Mouse (Mus musculus) kidney, postnatal 25 days (tissue): ENCODE measurements around the gene Zfp654.
A peak's percentile ranks its signal among the peaks of the same experiment; 100 is the strongest.

Experiments used
- DNase-seq, 2 experiments: peaks; one replicate each; pipeline ENCODE4 v3.0.0; 2021; ENCODE audit warnings: mixed read lengths in 2 of 2

The Zfp654 gene

DNA sequence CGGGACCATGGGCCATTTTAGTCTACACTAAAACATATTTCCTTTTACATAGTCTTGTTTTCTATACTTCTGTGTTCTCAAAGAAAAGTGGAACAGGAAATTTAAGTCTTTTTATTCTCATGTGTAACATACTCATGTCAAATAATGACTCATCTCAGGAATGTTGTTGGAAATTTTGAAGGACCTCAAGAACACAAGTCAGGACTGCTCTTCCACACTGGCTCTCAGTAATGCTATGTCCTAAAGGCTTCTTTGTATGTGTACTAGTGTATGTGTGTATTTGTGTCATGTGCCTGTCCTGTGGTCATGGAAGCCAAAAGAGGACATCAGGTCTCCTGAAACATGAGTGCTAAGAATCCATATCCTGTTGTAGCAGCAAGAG, 92.2 kb downstream of the Zfp654 start:
- no peak for DNase-seq

DNA sequence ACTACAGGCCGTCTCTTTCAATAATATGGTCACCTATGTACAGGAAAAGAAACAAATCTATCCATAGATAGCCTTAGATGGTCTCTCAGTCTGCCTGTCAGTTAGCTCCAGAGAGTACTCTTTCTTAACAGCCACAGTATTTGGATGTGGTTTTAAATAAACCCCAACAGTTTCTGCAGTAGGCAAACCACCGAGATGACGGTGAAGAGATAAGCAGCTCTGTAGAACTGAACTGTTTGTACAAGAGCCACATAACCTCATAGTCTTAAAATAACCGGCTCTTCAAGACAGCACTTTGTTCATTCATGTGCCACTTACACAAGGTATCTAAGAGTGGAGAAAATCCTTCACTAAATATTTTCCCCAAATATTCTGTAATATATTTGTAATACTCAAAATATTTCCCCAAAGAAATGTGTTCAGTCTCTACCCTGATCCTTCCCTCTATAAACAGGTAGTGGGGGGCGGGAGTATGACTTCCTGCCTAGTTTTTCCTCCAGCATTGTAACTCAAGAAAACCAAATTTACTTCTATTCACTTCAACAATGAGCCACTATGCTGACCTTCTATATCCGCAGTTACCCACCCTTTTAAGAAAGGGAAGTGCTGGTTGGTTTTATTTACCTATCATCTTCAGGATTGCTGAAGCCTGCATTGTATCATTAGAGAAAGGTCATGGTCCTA, 92.7 kb downstream of the Zfp654 start:
- DNase-seq = no peak

DNA sequence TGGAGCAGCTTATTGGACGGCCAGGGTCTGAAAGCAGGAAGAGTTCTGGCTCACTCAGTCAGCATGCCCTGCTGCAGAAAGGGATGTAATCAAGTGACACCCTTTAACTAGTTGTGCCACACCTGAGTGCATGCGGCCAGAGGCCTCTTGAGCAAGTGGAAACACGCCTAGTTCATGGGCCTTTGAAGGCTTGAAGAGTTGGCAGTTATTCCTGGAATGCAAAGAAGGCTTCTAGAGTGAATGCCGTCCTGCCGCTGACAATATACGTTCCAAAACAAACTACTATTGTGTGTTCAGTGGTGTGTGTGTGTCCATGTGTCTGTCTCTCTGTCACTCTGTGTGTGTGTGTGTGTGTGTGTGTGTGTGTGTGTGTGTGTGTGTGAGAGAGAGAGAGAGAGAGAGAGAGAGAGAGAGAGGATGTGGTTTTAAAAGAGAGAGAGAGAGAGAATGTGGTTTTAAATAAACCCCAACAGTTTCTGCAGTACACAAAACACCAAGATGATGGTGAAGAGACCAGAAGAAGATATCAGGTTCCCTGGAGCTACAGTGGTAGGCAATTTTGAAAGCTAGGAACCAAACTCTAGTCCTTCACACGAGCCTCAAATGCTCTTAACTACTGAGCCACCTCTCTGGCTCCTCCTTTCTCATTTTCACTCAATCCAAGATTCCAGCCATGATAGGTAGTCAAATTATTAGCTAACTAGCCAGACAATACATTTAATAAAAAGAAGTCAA, 93.6 kb downstream of the Zfp654 start:
- no peak for DNase-seq

DNA sequence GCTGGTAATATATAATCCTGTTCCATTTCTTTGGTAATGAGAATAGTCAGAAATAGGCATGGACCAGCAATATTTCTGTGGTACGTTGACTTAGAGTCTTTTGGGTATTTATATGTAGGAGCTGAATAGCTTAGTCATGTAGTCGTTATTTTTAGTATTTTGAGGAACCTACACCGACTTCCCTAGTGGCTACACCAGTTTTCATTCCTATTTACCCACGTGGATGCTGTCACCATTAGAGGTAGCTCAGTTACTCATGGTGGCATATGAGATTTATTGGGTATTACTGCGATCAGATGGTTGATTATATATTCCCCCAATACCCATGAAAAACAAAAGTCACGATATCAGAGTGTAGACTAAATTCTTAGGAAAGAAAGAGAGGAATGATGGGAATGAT, 95.1 kb downstream of the Zfp654 start:
- no peak for DNase-seq

DNA sequence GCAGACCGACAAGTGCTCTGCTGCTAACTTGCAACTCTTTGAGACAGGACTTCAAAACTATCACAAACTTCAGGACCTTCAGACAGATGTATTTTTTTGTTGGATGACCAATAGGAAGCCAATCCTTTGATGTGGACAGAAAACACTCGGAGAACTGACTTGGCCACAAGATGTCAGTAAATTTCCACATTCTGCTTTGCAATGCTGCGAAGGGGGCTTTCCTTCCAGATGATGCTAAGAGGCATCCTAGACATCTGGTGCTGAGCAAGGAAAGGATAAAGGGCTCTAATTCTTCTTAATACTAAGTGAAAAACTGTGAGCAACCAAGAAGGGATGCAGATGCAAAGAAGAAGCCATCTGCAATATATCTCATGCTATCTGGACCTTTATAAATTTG, 96.7 kb downstream of the Zfp654 start:
- peak in 1 of 2 experiments; percentile 13 for DNase-seq

DNA sequence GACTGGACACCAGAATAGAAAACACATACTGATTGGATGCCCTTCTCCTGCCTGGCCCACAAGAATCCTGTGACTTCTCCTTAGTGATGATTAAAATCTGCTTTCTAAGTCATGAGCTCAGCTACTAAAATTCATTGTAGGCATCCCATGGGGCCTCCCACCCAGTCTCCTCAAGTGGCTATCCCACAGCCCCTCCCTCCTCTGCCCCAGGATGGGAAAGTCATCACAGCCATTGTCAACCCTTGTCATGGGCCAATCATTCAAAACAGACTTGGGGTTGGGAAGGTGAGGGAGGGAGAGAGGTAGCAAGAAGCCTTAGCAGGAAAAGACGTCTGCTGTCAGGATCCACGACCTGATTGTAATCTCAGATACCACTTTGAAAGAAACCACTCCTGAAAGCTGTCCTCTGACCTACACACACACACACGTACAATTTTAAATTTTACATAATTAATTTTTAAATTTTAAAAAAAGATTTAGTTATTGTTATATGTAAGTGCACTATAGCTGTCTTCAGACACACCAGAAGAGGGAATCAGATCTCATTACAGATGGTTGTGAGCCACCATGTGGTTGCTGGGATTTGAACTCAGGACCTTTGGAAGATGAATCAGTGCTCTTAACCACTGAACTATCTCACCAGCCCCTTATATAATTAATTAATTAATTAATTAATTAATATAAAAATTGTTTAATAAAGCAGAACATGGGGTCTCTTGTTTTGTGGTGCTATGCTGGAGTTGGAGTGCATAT, 97.3 kb downstream of the Zfp654 start:
- no peak for DNase-seq

DNA sequence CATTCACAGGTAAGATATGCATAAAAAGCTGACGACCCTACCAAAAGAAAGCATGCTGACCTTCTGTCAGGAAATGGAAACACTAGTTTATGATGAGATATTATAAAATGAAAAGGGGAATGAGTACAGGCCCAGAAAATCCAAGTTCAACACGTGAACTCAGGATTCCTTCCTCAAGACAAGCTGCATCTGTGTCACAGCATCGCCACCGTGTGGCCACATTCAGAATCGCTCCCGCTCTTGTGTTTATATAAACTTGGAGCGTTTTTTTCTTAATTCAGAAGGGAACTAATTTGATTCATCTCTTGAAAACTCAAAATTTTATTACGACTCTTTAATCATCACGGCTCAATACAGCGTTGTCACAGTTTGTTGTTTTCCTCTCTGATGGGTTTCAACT, 103.2 kb downstream of the Zfp654 start:
- peak; percentile 58 to 82 for DNase-seq

DNA sequence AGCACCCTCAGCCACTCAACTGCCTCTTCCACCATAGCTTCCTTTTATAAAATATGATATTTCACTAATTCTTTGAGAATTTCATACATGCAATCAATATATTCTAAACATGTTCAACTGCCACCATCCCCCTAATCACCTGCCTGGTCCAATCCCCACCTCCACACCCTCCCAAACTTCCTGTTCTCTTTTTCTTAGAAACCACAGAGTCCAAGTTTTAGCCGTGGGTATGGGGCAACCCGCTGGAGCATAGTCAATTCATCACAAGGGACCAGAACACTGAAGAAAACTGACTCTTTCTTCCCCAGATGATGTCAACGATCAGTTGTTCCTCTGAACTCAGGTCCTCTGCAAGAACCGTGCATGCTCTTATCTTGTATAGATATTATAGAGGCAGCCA, 106.4 kb downstream of the Zfp654 start:
- DNase-seq = no peak

DNA sequence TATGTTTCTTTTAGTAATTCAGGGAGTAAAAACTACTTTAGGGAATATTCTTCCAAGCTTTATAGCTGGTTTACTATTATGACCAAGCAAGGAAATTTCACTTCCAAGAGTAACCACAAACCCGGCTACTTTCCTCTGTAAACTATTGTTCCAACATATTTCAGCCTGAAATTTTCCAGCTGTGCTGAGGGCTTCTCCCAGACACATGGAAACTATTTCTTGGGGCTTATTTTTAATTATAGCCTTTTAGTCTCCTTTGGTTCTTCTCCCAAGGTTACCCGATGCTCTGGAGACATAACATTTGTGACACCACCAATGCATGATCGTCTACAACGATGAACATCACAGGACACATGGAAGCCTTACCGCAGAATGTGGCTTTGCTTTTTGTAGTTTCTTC, 114.2 kb downstream of the Zfp654 start:
- no peak for DNase-seq
